Mouse (Mus musculus) CH12.LX (cell line): Measurements from ENCODE around the gene Hmga1b. TPM values are rescaled to one million over a fixed set of nuclear protein-coding genes. Genes with fewer than 3 reads are reported as not detected.
A peak's percentile ranks its signal among the peaks of the same experiment; 100 is the strongest.

Experiments
- DNase-seq: peaks from one replicate; pipeline ENCODE4 v3.0.0-alpha.2; 2013; ENCODE audit errors: extremely low read depth
- H3K27ac ChIP-seq: 2 replicates; pipeline ENCODE4 v1.5.1; 2012; ENCODE audit warnings: low read depth, mild to moderate bottlenecking, control low read depth, moderate library complexity; ENCODE audit not compliant: insufficient read depth
- H3K27me3 ChIP-seq: replicated peaks from 2 replicates; pipeline ENCODE3; 2012; ENCODE audit warnings: inconsistent platforms
- H3K36me3 ChIP-seq, 2 experiments: replicated peaks in 1 of 2; 2 replicates each; pipeline versions ENCODE3 to v1.6.1; 2012; ENCODE audit warnings: inconsistent platforms in 1 of 2, low read length in 1 of 2, mild to moderate bottlenecking in 1 of 2, mixed read lengths in 1 of 2, moderate library complexity in 1 of 2; ENCODE audit not compliant: control insufficient read depth in 1 of 2, insufficient read depth in 1 of 2
- H3K4me1 ChIP-seq, 2 experiments: 2 replicates each; pipeline ENCODE4 v1.6.1; 2012; ENCODE audit warnings: inconsistent platforms in 1 of 2, moderate library complexity in 1 of 2; ENCODE audit not compliant: insufficient read depth in 2 of 2, control insufficient read depth in 1 of 2
- H3K4me2 ChIP-seq: 2 replicates; pipeline ENCODE4 v1.6.1; 2012; ENCODE audit warnings: low read depth, mild to moderate bottlenecking, control low read depth; ENCODE audit not compliant: poor library complexity, insufficient read depth, severe bottlenecking
- H3K4me3 ChIP-seq, 3 experiments: fragments of 150-350 bp in 1 of 3; sonication (generic) in 1 of 3; replicated peaks in 1 of 3; 2 replicates each; pipeline versions ENCODE3 to v1.5.1; 2011 to 2012; ENCODE audit warnings: low read depth in 2 of 3, low read length in 2 of 3, mild to moderate bottlenecking in 2 of 3, moderate library complexity in 2 of 3, control low read depth in 1 of 3, improper control_type of control experiment in 1 of 3, inconsistent platforms in 1 of 3, mixed read lengths in 1 of 3; ENCODE audit not compliant: poor library complexity in 1 of 3
- H3K79me2 ChIP-seq: replicated peaks from 2 replicates; pipeline ENCODE4 v1.6.1; 2012; ENCODE audit warnings: mild to moderate bottlenecking, moderate library complexity; ENCODE audit not compliant: control insufficient read depth, poor library complexity, insufficient read depth, severe bottlenecking; ENCODE audit errors: extremely low read depth
- H3K9ac ChIP-seq: 2 replicates; pipeline ENCODE4 v1.6.1; 2012; ENCODE audit warnings: low read depth, mild to moderate bottlenecking, control low read depth, moderate library complexity; ENCODE audit not compliant: insufficient read depth
- H3K9me3 ChIP-seq: replicated peaks from 2 replicates; pipeline ENCODE3; 2012; ENCODE audit warnings: low read length, inconsistent platforms, mixed read lengths
- BHLHE40 ChIP-seq: IDR thresholded peaks from 2 replicates; pipeline ENCODE4 v1.6.1; 2011; ENCODE audit warnings: mild to moderate bottlenecking, low read depth, low read length, improper control_type of control experiment
- CHD1 ChIP-seq: IDR thresholded peaks from 2 replicates; pipeline ENCODE4 v1.6.1; 2012; ENCODE audit warnings: low read depth, low read length, improper control_type of control experiment, inconsistent platforms
- CTCF ChIP-seq, 2 experiments: IDR thresholded peaks in 1 of 2; conservative IDR thresholded peaks in 1 of 2; 2 replicates each; pipeline ENCODE4 v1.5.1; 2011 to 2012; ENCODE audit warnings: low read depth in 2 of 2, low read length in 2 of 2, improper control_type of control experiment in 1 of 2, inconsistent platforms in 1 of 2, mild to moderate bottlenecking in 1 of 2, moderate library complexity in 1 of 2
- E2F4 ChIP-seq: IDR thresholded peaks from 2 replicates; pipeline ENCODE4 v1.6.1; 2011; ENCODE audit warnings: low read depth, low read length, improper control_type of control experiment; ENCODE audit not compliant: insufficient replicate concordance
- GABPA ChIP-seq: IDR thresholded peaks from 2 replicates; pipeline ENCODE4 v1.6.1; 2012; ENCODE audit warnings: low read depth, low read length, improper control_type of control experiment, inconsistent platforms; ENCODE audit not compliant: insufficient replicate concordance
- HCFC1 ChIP-seq: IDR thresholded peaks from 2 replicates; pipeline ENCODE4 v1.6.1; 2012; ENCODE audit warnings: low read depth, mild to moderate bottlenecking, inconsistent platforms, low read length, improper control_type of control experiment
- JUN ChIP-seq: IDR thresholded peaks from 2 replicates; pipeline ENCODE4 v1.6.1; 2011; ENCODE audit warnings: low read depth, mild to moderate bottlenecking, low read length, improper control_type of control experiment, moderate library complexity; ENCODE audit not compliant: insufficient read depth
- KAT2A ChIP-seq: IDR thresholded peaks from 2 replicates; pipeline ENCODE4 v1.6.1; 2012; ENCODE audit warnings: low read length, improper control_type of control experiment, inconsistent platforms; ENCODE audit not compliant: insufficient replicate concordance
- MAX ChIP-seq: IDR thresholded peaks from 2 replicates; pipeline ENCODE4 v1.6.1; 2011; ENCODE audit warnings: low read length, improper control_type of control experiment
- MXI1 ChIP-seq: IDR thresholded peaks from 2 replicates; pipeline ENCODE4 v1.6.1; 2011; ENCODE audit warnings: mild to moderate bottlenecking, low read depth, low read length, improper control_type of control experiment
- NELFE ChIP-seq: IDR thresholded peaks from 2 replicates; pipeline ENCODE4 v1.6.1; 2011; ENCODE audit warnings: low read depth, low read length, improper control_type of control experiment
- NRF1 ChIP-seq: IDR thresholded peaks from 2 replicates; pipeline ENCODE4 v1.6.1; 2014; ENCODE audit warnings: low read depth, mild to moderate bottlenecking, inconsistent platforms, low read length, improper control_type of control experiment, moderate library complexity
- PAX5 ChIP-seq: IDR thresholded peaks from 2 replicates; pipeline ENCODE4 v1.6.1; 2012; ENCODE audit warnings: low read length, inconsistent platforms, mixed read lengths
- POLR2A ChIP-seq: IDR thresholded peaks from 2 replicates; pipeline ENCODE4 v1.6.1; 2011; ENCODE audit warnings: low read depth, mild to moderate bottlenecking, improper control_type of control experiment, low read length
- POLR2AphosphoS2 ChIP-seq: IDR thresholded peaks from 2 replicates; pipeline ENCODE4 v1.6.1; 2011; ENCODE audit warnings: low read depth, low read length, improper control_type of control experiment
- TCF12 ChIP-seq: IDR thresholded peaks from 2 replicates; pipeline ENCODE4 v1.6.1; 2014; ENCODE audit warnings: low read depth, mild to moderate bottlenecking, inconsistent platforms, low read length, improper control_type of control experiment
- UBTF ChIP-seq: IDR thresholded peaks from 2 replicates; pipeline ENCODE4 v1.6.1; 2012; ENCODE audit warnings: low read depth, mild to moderate bottlenecking, inconsistent platforms, low read length, improper control_type of control experiment, moderate library complexity
- USF2 ChIP-seq: conservative IDR thresholded peaks from 2 replicates; pipeline ENCODE4 v1.6.1; 2011; ENCODE audit warnings: low read depth, low read length, improper control_type of control experiment
- ZMIZ1 ChIP-seq: IDR thresholded peaks from 2 replicates; pipeline ENCODE4 v1.6.1; 2012; ENCODE audit warnings: low read depth, mild to moderate bottlenecking, inconsistent platforms, low read length, improper control_type of control experiment
- ZNF384 ChIP-seq: IDR thresholded peaks from 2 replicates; pipeline ENCODE4 v1.6.1; 2012; ENCODE audit warnings: low read depth, low read length, improper control_type of control experiment, inconsistent platforms
- dilution Hi-C: fragments of 300-500 bp; cut with MboI; formaldehyde crosslinking; loops from 2 replicates; pipeline ENCODE4 v1.14.3; 2020; ENCODE audit warnings: low sequenced_read_pairs; ENCODE audit not compliant: extremely low pct_unique_long_range_greater_than_20kb, extremely low pct_ligation_motif_present
- in situ Hi-C: fragments of 300-500 bp; cut with MboI; formaldehyde crosslinking; loops from 3 replicates; pipeline ENCODE4 v1.14.3; 2019; ENCODE audit warnings: low sequenced_read_pairs, low pct_ligation_motif_present, low pct_unique_long_range_greater_than_20kb, mixed read lengths
- polyA plus RNA-seq: library from polyadenylated mRNA; unstranded; fragments of >175 nt; gene quantifications from 2 replicates; pipeline ENCODE4 v1.2.1, GENCODE M21; 2012; ENCODE audit warnings: low read depth; ENCODE audit not compliant: insufficient read length
- total RNA-seq, 2 experiments: library from RNA; depleted of rRNA; stranded (reverse); fragments of 300-350 nt in 1 of 2; fragments of >200 nt in 1 of 2; gene quantifications; 2 replicates each; pipeline ENCODE4 v1.2.3; 2012 to 2014

The Hmga1b gene
- total and polyA plus RNA-seq, 3 experiments = 126 to 414 (median 167) TPM

DNA sequence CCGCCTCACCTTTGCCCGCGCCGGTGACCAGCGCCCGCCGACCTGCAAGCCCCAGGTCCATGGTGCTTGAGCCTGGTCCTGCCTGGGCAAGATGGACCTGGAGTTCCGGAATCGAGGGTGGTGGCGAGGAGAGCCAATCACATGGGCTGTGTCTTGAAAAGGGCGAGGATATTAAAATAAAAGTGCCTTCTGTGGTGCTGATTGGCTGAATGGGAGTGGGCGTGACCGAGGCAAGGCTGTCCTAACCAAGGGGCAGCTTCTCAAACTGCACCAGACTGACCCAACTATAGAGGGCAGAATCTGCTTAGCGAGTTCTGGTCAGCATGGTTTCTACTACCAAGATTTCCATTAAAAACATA, 35.4 kb upstream of the Hmga1b start, which contains the start of gene Dcxr (continued):
- TF ChIP-seq NELFE (peak; percentile 61; the same call in 1 of the 2 replicates), JUN (no peak), E2F4 (no peak), NRF1 (no peak), MXI1 (peak; percentile 82), MAX (peak; percentile 75), BHLHE40 (no peak), USF2 (peak; percentile 31), ZMIZ1 (peak; percentile 76), POLR2A (peak; percentile 85), UBTF (no peak), CTCF (conservative IDR thresholded peaks at IDR 0.05 in 1 of 2, IDR thresholded peaks at IDR 0.05 in 1 of 2; ENCODE audit: low read depth in 2 of 2, low read length in 2 of 2) (peak in 1 of 2 experiments; percentile 78; a peak in 2 of 4 replicates), CHD1 (no peak), POLR2AphosphoS2 (no peak), HCFC1 (peak; percentile 41; the same call in 1 of the 2 replicates), GABPA (no peak), TCF12 (peak; percentile 27; the same call in 1 of the 2 replicates), ZNF384 (no peak)

DNA sequence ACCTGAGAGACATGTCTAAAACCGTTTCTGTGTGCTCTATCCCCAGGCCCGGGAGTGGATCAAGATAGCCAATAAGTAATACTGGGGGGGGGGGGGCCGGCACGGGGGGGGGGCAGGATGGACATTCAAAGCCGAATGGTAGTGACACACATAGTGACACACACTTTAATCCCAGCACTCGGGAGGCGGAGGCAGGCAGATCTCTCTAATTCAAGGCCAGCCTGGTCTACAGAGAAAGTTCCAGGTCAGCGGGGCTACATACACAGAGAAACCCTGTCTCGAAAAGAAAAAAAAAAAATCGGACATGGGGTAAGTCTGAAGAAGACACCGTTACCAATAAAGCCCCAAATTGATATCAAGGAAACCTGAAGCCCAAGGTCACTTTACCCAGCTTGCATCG, 35.0 kb upstream of the Hmga1b start:
- H3K27me3 ChIP-seq = peaks cover 35% of the 10 kb centered on the region
- no peak for TF ChIP-seq CHD1
- no peak for TF ChIP-seq KAT2A
- TF ChIP-seq PAX5 = no peak
- TF ChIP-seq E2F4 = no peak
- no peak for TF ChIP-seq TCF12
- TF ChIP-seq UBTF = no peak
- in situ Hi-C loops (loop anchor here (5.0 kb wide), 1 partner anchor 40 kb away; no protein-coding TSS in a partner anchor), dilution Hi-C loops (no loop called here)
- H3K9me3 ChIP-seq = no peaks in the 10 kb centered on the region
- no peak for DNase-seq
- H3K4me2 ChIP-seq = peak overlapping the region; percentile 38
- H3K4me1 ChIP-seq = peaks cover 8 to 13% of the 10 kb centered on the region in 2 experiments
- no peaks in the 10 kb centered on the region for H3K79me2 ChIP-seq
- no peak overlapping the region for H3K9ac ChIP-seq
- H3K36me3 ChIP-seq = peaks cover 15 to 32% of the 10 kb centered on the region in 2 experiments
- no peak overlapping the region for H3K4me3 ChIP-seq
- no peak overlapping the region for H3K27ac ChIP-seq
